Mouse (Mus musculus) MEL (cell line): ENCODE measurements around the gene Cyp26c1. TPM values are rescaled to one million over a fixed set of nuclear protein-coding genes. Genes with fewer than 3 reads are reported as not detected.

ENCODE experiments used
- DNase-seq: peaks from one replicate; pipeline ENCODE4 v3.0.0; 2011; ENCODE audit warnings: low read depth, low spot score
- H3K27ac ChIP-seq: 2 replicates; pipeline ENCODE4 v1.5.1; 2012; ENCODE audit warnings: low read depth, mild to moderate bottlenecking, control low read depth, low read length, moderate library complexity; ENCODE audit not compliant: control insufficient read depth
- H3K27me3 ChIP-seq, 2 experiments: fragments of 150-350 bp in 1 of 2; sonication (generic) in 1 of 2; 2 replicates each; pipeline ENCODE4 v1.6.1; 2012; ENCODE audit warnings: low read length in 2 of 2, mild to moderate bottlenecking in 2 of 2, improper control_type of control experiment in 1 of 2, moderate library complexity in 1 of 2; ENCODE audit not compliant: insufficient read depth in 2 of 2, control insufficient read depth in 1 of 2
- H3K36me3 ChIP-seq, 2 experiments: 2 replicates each; pipeline ENCODE4 v1.6.1; 2012 to 2014; ENCODE audit warnings: low read length in 2 of 2, improper control_type of control experiment in 1 of 2, inconsistent platforms in 1 of 2, mild to moderate bottlenecking in 1 of 2; ENCODE audit not compliant: insufficient read depth in 2 of 2, control insufficient read depth in 1 of 2
- H3K4me1 ChIP-seq, 2 experiments: fragments of 150-350 bp in 1 of 2; sonication (generic) in 1 of 2; 2 replicates each; pipeline ENCODE4 v1.6.1; 2012; ENCODE audit warnings: low read length in 2 of 2, improper control_type of control experiment in 1 of 2, mild to moderate bottlenecking in 1 of 2; ENCODE audit not compliant: insufficient read depth in 2 of 2, control insufficient read depth in 1 of 2
- H3K4me3 ChIP-seq, 2 experiments: fragments of 150-350 bp in 1 of 2; sonication (generic) in 1 of 2; 2 replicates each; pipeline ENCODE4 v1.5.1; 2012; ENCODE audit warnings: low read depth in 2 of 2, low read length in 2 of 2, mild to moderate bottlenecking in 2 of 2, moderate library complexity in 2 of 2, control low read depth in 1 of 2, improper control_type of control experiment in 1 of 2; ENCODE audit not compliant: control insufficient read depth in 1 of 2, insufficient read depth in 1 of 2
- H3K79me2 ChIP-seq: 2 replicates; pipeline ENCODE4 v1.6.1; 2012; ENCODE audit warnings: mild to moderate bottlenecking, low read length, moderate library complexity; ENCODE audit not compliant: control insufficient read depth, poor library complexity, insufficient read depth
- H3K9ac ChIP-seq: 2 replicates; pipeline ENCODE4 v1.6.1; 2012; ENCODE audit warnings: low read depth, mild to moderate bottlenecking, control low read depth, low read length, moderate library complexity; ENCODE audit not compliant: control insufficient read depth, poor library complexity, severe bottlenecking
- H3K9me3 ChIP-seq: fragments of 150-350 bp; sonication (generic); replicated peaks from 2 replicates; pipeline ENCODE4 v1.6.1; 2012; ENCODE audit warnings: mild to moderate bottlenecking, low read length, improper control_type of control experiment, moderate library complexity; ENCODE audit not compliant: insufficient read depth
- BHLHE40 ChIP-seq: IDR thresholded peaks from 2 replicates; pipeline ENCODE4 v1.6.1; 2012; ENCODE audit warnings: low read depth, mild to moderate bottlenecking, inconsistent platforms, low read length, improper control_type of control experiment, borderline replicate concordance
- CHD1 ChIP-seq: IDR thresholded peaks from 2 replicates; pipeline ENCODE4 v1.6.1; 2012; ENCODE audit warnings: low read depth, mild to moderate bottlenecking, inconsistent platforms, low read length, improper control_type of control experiment
- E2F4 ChIP-seq: IDR thresholded peaks from 2 replicates; pipeline ENCODE4 v1.6.1; 2011; ENCODE audit warnings: low read depth, low read length, improper control_type of control experiment, borderline replicate concordance
- ELF1 ChIP-seq: IDR thresholded peaks from 2 replicates; pipeline ENCODE4 v1.6.1; 2014; ENCODE audit warnings: low read depth, mild to moderate bottlenecking, inconsistent platforms, low read length, improper control_type of control experiment, moderate library complexity
- EP300 ChIP-seq, 2 experiments: IDR thresholded peaks; 2 replicates each; pipeline ENCODE4 v1.6.1; 2011; ENCODE audit warnings: improper control_type of control experiment in 2 of 2, low read length in 2 of 2, low read depth in 1 of 2, mild to moderate bottlenecking in 1 of 2
- ETS1 ChIP-seq: IDR thresholded peaks from 2 replicates; pipeline ENCODE4 v1.6.1; 2012; ENCODE audit warnings: low read depth, mild to moderate bottlenecking, inconsistent platforms, low read length, improper control_type of control experiment, moderate library complexity
- GABPA ChIP-seq: IDR thresholded peaks from 2 replicates; pipeline ENCODE4 v1.6.1; 2012; ENCODE audit warnings: low read depth, mild to moderate bottlenecking, inconsistent platforms, low read length, improper control_type of control experiment, moderate library complexity
- GATA1 ChIP-seq: IDR thresholded peaks from 2 replicates; pipeline ENCODE4 v1.6.1; 2011; ENCODE audit warnings: low read depth, low read length, improper control_type of control experiment
- HCFC1 ChIP-seq: IDR thresholded peaks from 2 replicates; pipeline ENCODE4 v1.6.1; 2012; ENCODE audit warnings: low read depth, mild to moderate bottlenecking, inconsistent platforms, low read length, improper control_type of control experiment, moderate library complexity
- JUND ChIP-seq: IDR thresholded peaks from 2 replicates; pipeline ENCODE4 v1.6.1; 2011; ENCODE audit warnings: low read depth, mild to moderate bottlenecking, improper control_type of control experiment, low read length
- KAT2A ChIP-seq: conservative IDR thresholded peaks from 2 replicates; pipeline ENCODE4 v1.6.1; 2012; ENCODE audit warnings: low read depth, low read length, improper control_type of control experiment, inconsistent platforms
- MAFK ChIP-seq: IDR thresholded peaks from 2 replicates; pipeline ENCODE4 v1.6.1; 2011; ENCODE audit warnings: low read depth, mild to moderate bottlenecking, low read length, improper control_type of control experiment, borderline replicate concordance
- MAX ChIP-seq: IDR thresholded peaks from 2 replicates; pipeline ENCODE4 v1.6.1; 2011; ENCODE audit warnings: low read length, improper control_type of control experiment
- MEF2A ChIP-seq: IDR thresholded peaks from 2 replicates; pipeline ENCODE4 v1.6.1; 2014; ENCODE audit warnings: low read depth, mild to moderate bottlenecking, inconsistent platforms, low read length, improper control_type of control experiment; ENCODE audit not compliant: poor library complexity, insufficient replicate concordance, severe bottlenecking; ENCODE audit errors: extremely low read depth
- MXI1 ChIP-seq: IDR thresholded peaks from 2 replicates; pipeline ENCODE4 v1.6.1; 2011; ENCODE audit warnings: mild to moderate bottlenecking, low read depth, low read length, improper control_type of control experiment
- MYB ChIP-seq: IDR thresholded peaks from 2 replicates; pipeline ENCODE4 v1.6.1; 2011; ENCODE audit warnings: mild to moderate bottlenecking, low read depth, low read length, improper control_type of control experiment
- NELFE ChIP-seq: IDR thresholded peaks from 2 replicates; pipeline ENCODE4 v1.6.1; 2011; ENCODE audit warnings: low read depth, low read length, improper control_type of control experiment
- NRF1 ChIP-seq: IDR thresholded peaks from 2 replicates; pipeline ENCODE4 v1.6.1; 2014; ENCODE audit warnings: low read depth, mild to moderate bottlenecking, inconsistent platforms, low read length, improper control_type of control experiment, moderate library complexity; ENCODE audit not compliant: poor library complexity, insufficient read depth, severe bottlenecking
- POLR2A ChIP-seq, 2 experiments: IDR thresholded peaks; 2 replicates each; pipeline ENCODE4 v1.6.1; 2011 to 2012; ENCODE audit warnings: low read length in 2 of 2, mild to moderate bottlenecking in 2 of 2, control low read depth in 1 of 2, improper control_type of control experiment in 1 of 2, low read depth in 1 of 2, moderate library complexity in 1 of 2; ENCODE audit not compliant: control insufficient read depth in 1 of 2, insufficient read depth in 1 of 2, poor library complexity in 1 of 2
- RAD21 ChIP-seq: IDR thresholded peaks from 2 replicates; pipeline ENCODE4 v1.6.1; 2011; ENCODE audit warnings: mild to moderate bottlenecking, low read depth, low read length, improper control_type of control experiment
- SIN3A ChIP-seq: IDR thresholded peaks from 2 replicates; pipeline ENCODE4 v1.6.1; 2012; ENCODE audit warnings: low read length, improper control_type of control experiment, inconsistent platforms
- SMC3 ChIP-seq: IDR thresholded peaks from 2 replicates; pipeline ENCODE4 v1.6.1; 2011; ENCODE audit warnings: low read depth, low read length, improper control_type of control experiment
- ZKSCAN1 ChIP-seq: IDR thresholded peaks from 2 replicates; pipeline ENCODE4 v1.6.1; 2012; ENCODE audit warnings: low read depth, mild to moderate bottlenecking, inconsistent platforms, low read length, improper control_type of control experiment, moderate library complexity
- ZNF384 ChIP-seq: IDR thresholded peaks from 2 replicates; pipeline ENCODE4 v1.6.1; 2012; ENCODE audit warnings: low read depth, mild to moderate bottlenecking, inconsistent platforms, low read length, improper control_type of control experiment
- polyA plus RNA-seq, 2 experiments: library from polyadenylated mRNA; stranded (reverse) in 1 of 2; unstranded in 1 of 2; fragments of >175 nt in 1 of 2; fragments of >200 nt in 1 of 2; gene quantifications; 2 replicates each; pipeline versions ENCODE4 v1.2.1 to v1.2.4; 2012; ENCODE audit warnings: low replicate concordance in 2 of 2, low read depth in 1 of 2; ENCODE audit not compliant: insufficient read length in 2 of 2, insufficient read depth in 1 of 2, missing spikeins in 1 of 2
- total RNA-seq: library from RNA; depleted of rRNA; stranded (reverse); fragments of 300-350 nt; gene quantifications from 2 replicates; pipeline ENCODE4 v1.2.3, GENCODE M21; 2012

The Cyp26c1 gene
- total and polyA plus RNA-seq, 3 experiments = 0.08 TPM; not detected in 2

- Histone ChIP-seq H3K9ac (no peak within 1 kb of the TSS), H3K4me1 (0 out of 4 replicates have a peak, but pooled peaks cover 0 to 2% of the 10 kb centered on the region in 2 experiments), H3K27me3 (no peaks in the 10 kb centered on the region), H3K9me3 (no peaks in the 10 kb centered on the region), H3K79me2 (no peaks in the 10 kb centered on the region), H3K36me3 (peaks cover 0 to 2% of the 10 kb centered on the region in 2 experiments; a peak in 1 of 4 replicates), H3K4me3 (no peak within 1 kb of the TSS), H3K27ac (no peak within 1 kb of the TSS)
- TF ChIP-seq NRF1 (no peak), MAFK (no peak), ZKSCAN1 (no peak), ELF1 (no peak), E2F4 (no peak), GABPA (no peak), MEF2A (no peak), SMC3 (no peak), CHD1 (no peak), GATA1 (no peak), KAT2A (no peak), RAD21 (no peak), BHLHE40 (no peak), POLR2A (IDR thresholded peaks at IDR 0.05; ENCODE audit: control insufficient read depth in 1 of 2, insufficient read depth in 1 of 2, low read depth in 1 of 2, low read length in 2 of 2, poor library complexity in 1 of 2) (no peak), MXI1 (no peak), JUND (no peak), MYB (no peak)
- no peak for DNase-seq
Observed at GRCm38 (mm10) chr19:37697651-37698272, 12.4 kb downstream of the Cyp26c1 start, which contains the start of gene Cyp26a1. Cyp26a1 (plus strand) TSS chr19:37697798.

- Histone ChIP-seq H3K79me2 (no peaks in the 10 kb centered on the region), H3K9ac (no peak overlapping the region), H3K36me3 (peaks cover 0 to 2% of the 10 kb centered on the region in 2 experiments; a peak in 1 of 4 replicates), H3K27me3 (no peaks in the 10 kb centered on the region), H3K4me1 (0 out of 4 replicates have a peak, but pooled peaks cover 0 to 2% of the 10 kb centered on the region in 2 experiments), H3K9me3 (no peaks in the 10 kb centered on the region), H3K27ac (no peak overlapping the region)
- DNase-seq = no peak
- TF ChIP-seq MAX = no peak
- TF ChIP-seq NELFE = no peak
- no peak for TF ChIP-seq RAD21
- TF ChIP-seq EP300 (IDR thresholded peaks at IDR 0.05; ENCODE audit: low read depth in 1 of 2, low read length in 2 of 2) = no peak
- no peak for TF ChIP-seq HCFC1
- TF ChIP-seq SIN3A = no peak
- no peak for TF ChIP-seq ZNF384
- no peak for TF ChIP-seq E2F4
- no peak for TF ChIP-seq ETS1
- no peak for TF ChIP-seq BHLHE40
- no peak for TF ChIP-seq MEF2A
- no peak for TF ChIP-seq SMC3
- TF ChIP-seq, all 39 proteins: peak for 0
- H3K4me3 ChIP-seq = no peak overlapping the region
Observed at GRCm38 (mm10) chr19:37698273-37699160, 13.1 kb downstream of the Cyp26c1 start.
